Mouse (Mus musculus): ENCODE results near the gene Camta1. TPM values are rescaled to one million over a fixed set of nuclear protein-coding genes. Genes with fewer than 3 reads are reported as not detected.

Camta1 gene
- polyA plus RNA-seq, 1 experiment = 1.8 TPM

- no peaks in the 10 kb centered on the region for H3K27me3 ChIP-seq (ENCODE audit: control insufficient read depth)
- H3K4me1 ChIP-seq (ENCODE audit: control insufficient read depth) = peaks cover 78% of the 10 kb centered on the region
- TF ChIP-seq TAL1 (IDR thresholded peaks at IDR 0.05; ENCODE audit: low read length) (peak; percentile 28; the same call in 1 of the 3 replicates), GATA1 (IDR thresholded peaks at IDR 0.05; ENCODE audit: low read length) (no peak)
- peak overlapping the region; percentile 6 for H3K4me3 ChIP-seq (replicated peaks)
- H3K36me3 ChIP-seq (ENCODE audit: control insufficient read depth) = no peaks in the 10 kb centered on the region; the same call in 1 of the 2 replicates
- H3K9me3 ChIP-seq (ENCODE audit: control insufficient read depth, low read length) = no peaks in the 10 kb centered on the region; the same call in 1 of the 2 replicates
Measured at GRCm38 (mm10) chr4:151741249-151742137, 120.2 kb downstream of the Camta1 start.

- Histone ChIP-seq H3K9me3 (ENCODE audit: control insufficient read depth, low read length) (no peaks in the 10 kb centered on the region), H3K27me3 (ENCODE audit: control insufficient read depth) (no peaks in the 10 kb centered on the region), H3K4me3 (replicated peaks) (no peak overlapping the region), H3K4me1 (ENCODE audit: control insufficient read depth) (peaks cover 77% of the 10 kb centered on the region), H3K36me3 (ENCODE audit: control insufficient read depth) (no peaks in the 10 kb centered on the region; the same call in 1 of the 2 replicates)
- TF ChIP-seq TAL1 (IDR thresholded peaks at IDR 0.05; ENCODE audit: low read length) (no peak), GATA1 (IDR thresholded peaks at IDR 0.05; ENCODE audit: low read length) (no peak)
Measured at GRCm38 (mm10) chr4:151739348-151739956, 122.2 kb downstream of the Camta1 start.

- H3K9me3 ChIP-seq (ENCODE audit: control insufficient read depth, low read length) = no peaks in the 10 kb centered on the region
- no peaks in the 10 kb centered on the region; the same call in 1 of the 2 replicates for H3K36me3 ChIP-seq (ENCODE audit: control insufficient read depth)
- TF ChIP-seq GATA1 (IDR thresholded peaks at IDR 0.05; ENCODE audit: low read length) = no peak
- TF ChIP-seq TAL1 (IDR thresholded peaks at IDR 0.05; ENCODE audit: low read length) = no peak
- no peak overlapping the region for H3K4me3 ChIP-seq (replicated peaks)
- H3K27me3 ChIP-seq (ENCODE audit: control insufficient read depth) = no peaks in the 10 kb centered on the region
- H3K4me1 ChIP-seq (ENCODE audit: control insufficient read depth) = peaks cover 77% of the 10 kb centered on the region
Measured at GRCm38 (mm10) chr4:151738875-151739274, 122.8 kb downstream of the Camta1 start.

- H3K36me3 ChIP-seq (ENCODE audit: control insufficient read depth) = no peaks in the 10 kb centered on the region; the same call in 1 of the 2 replicates
- no peak overlapping the region for H3K4me3 ChIP-seq (replicated peaks)
- H3K9me3 ChIP-seq (ENCODE audit: control insufficient read depth, low read length) = no peaks in the 10 kb centered on the region
- H3K4me1 ChIP-seq (ENCODE audit: control insufficient read depth) = peaks cover 75% of the 10 kb centered on the region
- no peaks in the 10 kb centered on the region for H3K27me3 ChIP-seq (ENCODE audit: control insufficient read depth)
- no peak for TF ChIP-seq GATA1 (IDR thresholded peaks at IDR 0.05; ENCODE audit: low read length)
- TF ChIP-seq TAL1 (IDR thresholded peaks at IDR 0.05; ENCODE audit: low read length) = no peak
Measured at GRCm38 (mm10) chr4:151738280-151738679, 123.4 kb downstream of the Camta1 start.

GRCm38 (mm10) chr4:151732668-151733067 lies 129.0 kb downstream of the Camta1 start:
- Histone ChIP-seq H3K9me3 (ENCODE audit: control insufficient read depth, low read length) (no peaks in the 10 kb centered on the region), H3K4me1 (ENCODE audit: control insufficient read depth) (peaks cover 80% of the 10 kb centered on the region)

GRCm38 (mm10) chr4:151730037-151730759 lies 131.5 kb downstream of the Camta1 start:
- H3K36me3 ChIP-seq (ENCODE audit: control insufficient read depth) = peaks cover 14% of the 10 kb centered on the region
- peak overlapping the region; percentile 36 for H3K4me3 ChIP-seq (replicated peaks)
- TF ChIP-seq TAL1 (IDR thresholded peaks at IDR 0.05; ENCODE audit: low read length) (peak; percentile 98), GATA1 (IDR thresholded peaks at IDR 0.05; ENCODE audit: low read length) (peak; percentile 93)
- peaks cover 84% of the 10 kb centered on the region for H3K4me1 ChIP-seq (ENCODE audit: control insufficient read depth)
- H3K27me3 ChIP-seq (ENCODE audit: control insufficient read depth) = no peaks in the 10 kb centered on the region
- H3K9me3 ChIP-seq (ENCODE audit: control insufficient read depth, low read length) = no peaks in the 10 kb centered on the region

More at GRCm38 (mm10) chr4:151732668-151733067, 129.0 kb downstream of the Camta1 start:
- Histone ChIP-seq H3K36me3 (ENCODE audit: control insufficient read depth) (peaks cover 5% of the 10 kb centered on the region), H3K27me3 (ENCODE audit: control insufficient read depth) (no peaks in the 10 kb centered on the region), H3K4me3 (replicated peaks) (no peak overlapping the region)
- TF ChIP-seq TAL1 (IDR thresholded peaks at IDR 0.05; ENCODE audit: low read length) (no peak), GATA1 (IDR thresholded peaks at IDR 0.05; ENCODE audit: low read length) (no peak)

- peaks cover 92% of the 10 kb centered on the region for H3K4me1 ChIP-seq (ENCODE audit: control insufficient read depth)
- no peak for TF ChIP-seq GATA1 (IDR thresholded peaks at IDR 0.05; ENCODE audit: low read length)
- no peak for TF ChIP-seq TAL1 (IDR thresholded peaks at IDR 0.05; ENCODE audit: low read length)
- no peaks in the 10 kb centered on the region for H3K27me3 ChIP-seq (ENCODE audit: control insufficient read depth)
- H3K36me3 ChIP-seq (ENCODE audit: control insufficient read depth) = peaks cover 19% of the 10 kb centered on the region
- H3K4me3 ChIP-seq (replicated peaks) = no peak overlapping the region
- H3K9me3 ChIP-seq (ENCODE audit: control insufficient read depth, low read length) = no peaks in the 10 kb centered on the region
Measured at GRCm38 (mm10) chr4:151729116-151729515, 132.6 kb downstream of the Camta1 start.

GRCm38 (mm10) chr4:151728391-151729065 lies 133.1 kb downstream of the Camta1 start:
- Histone ChIP-seq H3K4me3 (replicated peaks) (no peak overlapping the region), H3K36me3 (ENCODE audit: control insufficient read depth) (peaks cover 19% of the 10 kb centered on the region), H3K4me1 (ENCODE audit: control insufficient read depth) (peaks cover 94% of the 10 kb centered on the region), H3K27me3 (ENCODE audit: control insufficient read depth) (no peaks in the 10 kb centered on the region), H3K9me3 (ENCODE audit: control insufficient read depth, low read length) (no peaks in the 10 kb centered on the region)
- TF ChIP-seq TAL1 (IDR thresholded peaks at IDR 0.05; ENCODE audit: low read length) (no peak), GATA1 (IDR thresholded peaks at IDR 0.05; ENCODE audit: low read length) (no peak)
